Mouse (Mus musculus) liver, postnatal 0 days (tissue): ENCODE measurements around the gene Ddb1.

Experiments
- CTCF ChIP-seq: sonication (generic); IDR thresholded peaks from 2 replicates; pipeline ENCODE4 v1.5.1; 2016; ENCODE audit warnings: antibody characterized with exemption, low read depth
- EP300 ChIP-seq: IDR thresholded peaks from 2 replicates; pipeline ENCODE4 v1.6.1; 2016; ENCODE audit warnings: antibody characterized with exemption, low read depth, mild to moderate bottlenecking

DNA sequence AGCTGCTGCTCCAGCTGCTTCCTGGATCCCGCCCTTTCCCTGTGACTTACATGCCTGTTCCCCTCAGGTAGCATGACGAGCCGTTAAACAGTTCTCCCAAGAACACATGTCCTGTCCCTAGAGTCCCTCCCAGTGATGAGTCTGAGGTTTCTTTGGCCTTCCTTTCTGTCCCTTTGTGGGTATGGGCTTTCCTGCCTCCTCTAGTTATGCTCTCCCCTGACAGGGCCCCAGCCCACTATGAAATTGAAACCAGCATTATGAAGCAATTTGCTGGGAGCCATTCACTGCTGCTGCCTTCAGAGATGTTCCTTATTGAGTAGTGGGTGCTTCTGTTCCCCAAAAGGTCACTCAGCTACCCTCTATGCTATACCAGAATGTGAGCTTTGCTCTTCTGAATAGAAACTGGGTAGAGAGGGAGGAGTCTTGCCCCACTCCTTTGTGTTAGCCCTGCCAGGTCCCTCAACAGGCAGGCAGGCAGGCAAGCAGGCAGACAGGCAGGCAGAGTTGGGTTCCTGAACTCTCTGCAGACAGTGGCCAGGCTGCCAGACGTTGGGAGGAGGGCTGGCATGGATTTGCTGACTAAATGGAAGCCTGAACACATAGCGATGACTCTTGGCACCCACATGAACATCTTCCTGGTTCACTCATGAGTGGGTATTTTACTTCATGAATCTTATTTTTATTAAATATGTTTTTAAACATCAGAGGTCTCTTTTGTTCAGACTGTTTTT is 15.8 kb upstream of the Ddb1 start:
- TF ChIP-seq CTCF (no peak), EP300 (no peak)
